Mouse (Mus musculus) left cerebral cortex, postnatal 14 days (tissue): ENCODE measurements around the gene Gm8251. TPM values are rescaled to one million over a fixed set of nuclear protein-coding genes. Genes with fewer than 3 reads are reported as not detected.
"Not testable (repeated sequence)": the region's sequence is repeated elsewhere in the genome, so short reads cannot be mapped to it uniquely, and the experiment has no call there.

Source experiments
- DNase-seq, 2 experiments: peaks; one replicate each; pipeline ENCODE4 v3.0.0; 2021 to 2022; ENCODE audit warnings: low spot score in 2 of 2, mixed read lengths in 1 of 2
- intact Hi-C: fragments of 180-260 bp; cut with DNase I; formaldehyde crosslinking; loops from one replicate; pipeline ENCODE4 v1.15.1; 2025
- long read RNA-seq, 2 experiments: library from polyadenylated mRNA; stranded (forward); transcript quantifications; one replicate each; pipeline ENCODE4 v2.0.0; 2021
- total RNA-seq, 2 experiments: library from RNA; stranded (reverse); gene quantifications; 2 replicates each; pipeline ENCODE4 v1.2.3; 2021

Gm8251 gene
- total RNA-seq, result not detected
- long read RNA-seq, experiment 1, result 0 reads
- long read RNA-seq, experiment 2, result 0 reads

DNA sequence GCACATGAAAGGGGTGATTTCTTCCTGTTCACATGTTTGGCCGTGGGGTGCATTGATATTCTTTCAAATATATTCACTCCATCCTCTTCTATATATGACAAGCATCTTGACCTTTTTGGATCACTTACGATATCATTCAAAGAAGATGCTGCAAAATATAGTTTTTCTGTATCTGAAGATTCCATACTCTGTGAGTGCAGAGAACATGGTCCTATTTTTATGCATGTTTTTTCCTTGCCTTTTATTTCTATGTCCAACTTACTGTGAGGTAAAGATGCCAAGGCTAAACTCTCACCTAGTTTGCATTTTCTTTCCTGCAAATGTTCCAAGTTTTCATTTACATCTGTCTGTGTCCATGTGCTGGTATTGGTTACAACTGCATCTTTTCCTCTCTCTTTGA, at the start of gene Gm8251:
Gene Gm8251 (minus strand): TSS at position 101 of the 400 bp plus-strand sequence.
- intact Hi-C loops, result loop anchor here (5.0 kb wide), 1 partner anchor 160 kb away; no protein-coding TSS in a partner anchor

DNA sequence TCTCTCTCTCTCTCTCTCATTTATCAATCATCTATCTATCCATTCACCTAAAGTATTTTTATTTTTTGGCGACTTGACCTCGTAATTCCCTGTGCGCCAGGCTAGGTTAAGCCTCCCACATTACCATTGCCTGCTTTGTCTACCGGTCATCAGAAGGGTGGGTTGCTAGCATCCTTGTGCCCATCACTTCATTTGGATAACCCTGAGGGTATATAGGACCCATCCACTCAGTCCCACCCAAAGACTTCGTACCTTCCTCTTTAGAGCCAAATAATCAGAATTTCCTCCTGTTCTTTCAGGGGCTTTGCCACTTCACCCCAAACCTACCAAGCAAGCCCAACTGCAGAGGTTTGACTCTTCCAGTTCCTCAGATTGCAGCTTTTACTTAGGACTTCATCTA, 41.2 kb upstream of the Gm8251 start:
- intact Hi-C loops, result no loop called here
- no peak for DNase-seq

More for the DNA sequence above, at the start of gene Gm8251:
- DNase-seq, result no peak

DNA sequence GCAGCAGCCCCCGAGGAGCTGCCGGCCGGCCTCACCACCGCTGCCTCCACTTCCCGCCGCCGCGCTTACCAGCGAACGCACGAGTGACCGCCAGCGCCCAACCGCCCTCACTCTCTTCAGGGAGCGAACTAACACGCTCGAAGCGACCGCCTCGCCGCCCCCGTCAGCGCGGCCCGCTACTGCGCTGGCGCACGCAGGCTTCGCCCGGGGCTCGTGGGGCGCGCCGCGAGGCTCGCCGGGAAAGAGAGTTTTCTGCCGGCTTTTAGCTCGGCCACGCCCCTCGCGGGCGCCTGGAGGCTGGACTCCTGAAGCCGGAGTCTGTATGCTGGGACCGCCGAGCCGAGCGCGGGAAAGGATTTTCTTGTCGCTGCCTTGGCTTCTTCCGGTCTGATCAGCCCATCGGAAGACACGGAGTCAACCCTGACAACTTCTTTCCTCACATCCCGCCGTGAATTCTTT, 40.6 kb upstream of the Gm8251 start, which contains the start of gene Tex30:
Gene Tex30 (minus strand): TSS at position 183 of the 459 bp plus-strand sequence.
- intact Hi-C loops, result no loop called here
- peak; percentile 94 to 96 for DNase-seq

DNA sequence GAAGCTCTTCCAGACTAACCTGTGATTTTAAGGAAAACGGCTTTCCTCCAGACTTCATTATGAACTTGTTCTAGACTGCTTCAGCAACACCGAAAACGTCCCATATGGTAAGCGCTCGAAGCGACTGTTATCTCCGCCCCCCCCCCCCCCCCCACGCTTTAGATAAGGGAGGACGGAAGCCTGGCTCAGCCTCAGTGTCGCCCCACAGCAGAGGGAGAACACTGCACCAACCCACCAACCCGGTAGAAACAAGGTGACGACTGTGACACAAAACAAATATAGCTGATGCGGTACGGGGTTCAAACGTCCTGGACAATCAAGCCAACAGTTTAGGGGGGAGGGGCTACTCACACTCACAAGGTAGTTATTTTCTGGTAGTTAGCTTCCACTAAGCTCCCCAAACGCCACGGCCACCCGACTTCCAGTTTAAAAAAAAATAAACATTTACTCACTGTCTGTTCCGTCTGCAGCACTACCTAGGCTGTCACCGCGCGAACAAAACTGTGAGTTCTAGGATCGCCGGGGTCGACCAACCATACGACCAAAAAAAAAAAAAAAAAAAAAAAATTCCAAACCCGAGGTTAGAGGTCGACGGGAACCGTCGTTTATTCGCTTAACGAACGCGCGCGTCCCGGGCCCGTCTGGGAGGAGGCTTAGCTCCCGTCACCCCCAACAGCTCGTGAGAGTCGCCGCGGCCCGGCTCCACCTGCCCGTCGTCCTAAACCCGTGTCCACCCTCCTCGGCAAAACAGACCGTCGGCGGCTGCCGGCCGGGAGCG, 39.9 kb upstream of the Gm8251 start:
- intact Hi-C loops, result no loop called here
- peak in 1 of 2 experiments; percentile 25 for DNase-seq

DNA sequence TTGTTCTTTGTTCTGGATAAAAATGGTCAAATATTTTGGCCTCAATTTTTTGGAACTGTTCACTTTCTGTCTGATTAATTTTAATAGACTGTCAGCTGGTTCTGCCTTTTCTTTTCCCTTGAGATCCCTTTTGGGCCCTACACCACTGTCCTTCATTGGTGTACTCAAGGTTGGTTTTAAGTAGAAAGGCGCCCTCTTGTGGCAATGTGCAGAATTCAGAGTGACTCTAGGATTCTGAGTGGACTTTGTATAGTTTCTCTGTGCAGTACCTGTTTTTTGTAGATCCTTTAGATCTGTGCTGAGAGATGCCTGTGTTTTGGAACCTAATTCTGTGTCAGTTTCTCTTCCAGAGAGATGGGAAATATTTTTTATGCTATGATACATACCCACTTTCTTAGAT, 2.9 kb upstream of the Gm8251 start:
- intact Hi-C loops, result loop anchor here (5.0 kb wide), 1 partner anchor 162 kb away; no protein-coding TSS in a partner anchor
- DNase-seq, result peak; percentile 69 to 76

DNA sequence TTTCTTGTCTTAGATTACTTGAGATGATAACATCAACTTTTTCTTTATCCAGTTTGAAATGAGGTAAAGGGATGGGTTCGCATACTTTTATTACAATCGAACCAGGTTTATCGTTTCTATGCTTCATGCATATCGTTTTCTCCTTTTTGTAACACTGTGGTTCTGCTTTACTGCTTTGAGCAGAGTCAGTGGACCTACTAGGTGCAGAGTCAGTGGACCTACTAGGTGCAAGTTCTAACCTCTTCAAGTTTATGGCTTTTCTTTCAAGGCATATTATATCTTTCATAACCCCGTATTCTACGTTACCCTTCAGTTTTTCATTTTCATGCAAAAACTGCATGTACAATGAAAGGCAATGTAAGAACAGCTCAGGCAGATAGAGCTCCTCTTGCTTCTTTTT, 1.7 kb upstream of the Gm8251 start:
- DNase-seq, result no peak
- intact Hi-C loops, result loop anchor here (5.0 kb wide), 1 partner anchor 161 kb away; no protein-coding TSS in a partner anchor

DNA sequence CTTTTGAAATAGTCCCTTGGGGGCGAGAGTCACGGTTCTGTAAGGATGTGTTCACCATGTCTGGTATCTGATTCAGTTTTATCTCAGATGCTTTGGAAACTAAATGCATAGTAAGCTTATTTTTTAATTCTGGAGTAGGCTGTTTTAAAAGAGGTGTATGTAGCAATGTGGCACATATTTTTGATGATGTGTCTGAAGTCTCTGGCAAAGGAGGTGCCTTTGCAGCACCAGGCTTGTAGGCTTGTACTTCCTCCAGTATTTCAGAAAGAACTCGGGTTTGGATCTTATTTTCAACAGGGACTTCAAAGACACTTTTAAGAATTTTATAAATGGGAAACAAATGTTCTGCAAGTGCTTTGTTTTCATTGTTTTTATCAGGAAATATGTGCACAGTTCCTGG, 3.9 kb downstream of the Gm8251 start:
- intact Hi-C loops, result no loop called here
- no peak for DNase-seq

DNA sequence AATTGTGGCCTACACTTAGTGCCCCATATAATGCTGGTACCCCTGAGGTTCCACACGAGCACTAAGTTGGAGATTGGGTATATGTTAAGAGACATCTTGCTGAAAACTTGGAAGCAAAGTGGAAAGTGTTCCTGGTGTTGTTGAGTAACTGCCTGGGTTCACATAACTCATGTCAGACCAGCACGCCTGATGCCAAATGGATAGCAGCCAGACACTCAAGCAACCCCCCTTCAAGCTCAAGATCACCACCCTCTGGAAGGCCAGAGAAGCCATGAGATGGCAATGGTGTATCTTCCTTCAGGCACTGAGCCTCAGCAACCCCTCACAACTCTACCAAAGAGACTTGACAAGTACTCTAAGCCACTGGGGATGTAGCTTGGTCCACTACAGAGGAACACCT, 15.2 kb downstream of the Gm8251 start:
- no peak for DNase-seq
- intact Hi-C loops, result loop anchor here (10.0 kb wide), 1 partner anchor 152 kb away; no protein-coding TSS in a partner anchor

DNA sequence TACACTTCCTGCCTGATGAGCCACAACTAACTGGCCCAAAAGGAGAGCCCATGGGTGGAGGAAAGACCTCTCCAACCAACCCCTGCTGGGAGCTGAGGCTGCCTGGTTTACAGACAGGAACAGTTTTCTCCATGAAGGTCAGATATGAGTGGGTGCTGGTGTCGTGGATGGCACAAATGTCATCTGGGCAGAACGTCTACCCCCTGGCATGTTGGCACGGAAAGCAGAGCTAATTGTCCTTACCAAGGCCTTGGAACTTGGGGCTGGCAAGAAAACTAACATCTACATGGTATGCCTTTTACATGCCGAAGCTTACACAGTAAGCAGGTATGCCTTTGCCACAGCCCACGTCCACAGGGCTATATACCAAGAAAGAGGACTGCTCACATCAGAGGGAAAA, 16.0 kb downstream of the Gm8251 start:
- intact Hi-C loops, result loop anchor here (10.0 kb wide), 1 partner anchor 151 kb away; no protein-coding TSS in a partner anchor
- DNase-seq, result not testable (repeated sequence)

DNA sequence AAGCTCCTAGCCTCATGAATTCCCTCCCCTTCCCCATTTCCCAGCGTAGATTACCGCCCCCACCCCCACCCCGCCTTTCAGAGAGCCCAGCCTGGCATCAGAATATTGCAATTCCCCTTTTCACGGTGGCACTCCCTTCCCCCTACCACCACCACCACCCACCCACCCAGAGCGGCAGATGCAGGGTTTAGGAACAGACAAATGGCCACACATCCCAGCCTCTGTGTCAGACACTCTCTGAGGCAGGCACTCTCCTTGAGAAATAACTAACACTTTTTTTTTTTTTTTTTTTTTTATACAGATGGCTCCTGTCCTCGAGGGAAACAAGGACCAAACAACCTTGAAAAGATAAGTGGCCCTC, 19.2 kb downstream of the Gm8251 start:
- intact Hi-C loops, result loop anchor here (10.0 kb wide), 1 partner anchor 148 kb away; no protein-coding TSS in a partner anchor
- DNase-seq, result no peak

DNA sequence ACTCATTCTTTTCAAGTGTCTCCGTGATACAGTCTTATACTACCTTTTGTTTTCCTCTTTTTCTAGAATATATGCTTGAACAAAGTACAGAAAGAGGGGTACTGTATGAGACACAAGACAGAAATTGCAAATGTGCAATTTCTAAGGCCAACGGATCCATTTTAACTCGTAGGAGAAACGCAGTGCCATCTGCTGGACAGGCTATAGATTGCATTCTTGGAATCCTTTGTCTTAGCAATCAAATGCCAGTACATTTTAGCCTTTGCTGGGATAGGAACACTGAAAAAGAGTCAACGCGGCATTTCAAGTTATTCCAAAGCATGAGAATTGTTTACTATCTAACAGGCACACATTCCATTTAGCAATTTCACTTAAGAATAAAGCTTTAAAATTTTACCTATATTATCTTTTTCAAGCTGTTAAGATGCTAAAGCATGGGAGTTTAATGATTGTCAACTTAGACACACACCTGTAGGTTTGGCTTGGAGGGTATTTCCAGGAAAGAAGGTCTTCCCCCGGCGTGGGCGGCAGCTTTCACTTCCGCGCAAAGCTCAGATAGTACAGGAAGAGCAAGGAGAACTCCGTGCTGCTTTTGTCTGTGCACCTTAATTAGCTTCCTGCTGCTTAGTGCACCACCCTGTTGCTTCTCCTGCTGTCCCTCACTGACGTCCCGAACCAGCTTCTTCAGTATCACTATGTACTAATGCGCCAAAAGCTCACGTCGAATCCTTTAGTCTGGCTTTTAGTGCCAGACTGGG, 19.8 kb downstream of the Gm8251 start:
- DNase-seq, result peak; percentile 66 to 73
- intact Hi-C loops, result loop anchor here (10.0 kb wide), 1 partner anchor 147 kb away; no protein-coding TSS in a partner anchor

DNA sequence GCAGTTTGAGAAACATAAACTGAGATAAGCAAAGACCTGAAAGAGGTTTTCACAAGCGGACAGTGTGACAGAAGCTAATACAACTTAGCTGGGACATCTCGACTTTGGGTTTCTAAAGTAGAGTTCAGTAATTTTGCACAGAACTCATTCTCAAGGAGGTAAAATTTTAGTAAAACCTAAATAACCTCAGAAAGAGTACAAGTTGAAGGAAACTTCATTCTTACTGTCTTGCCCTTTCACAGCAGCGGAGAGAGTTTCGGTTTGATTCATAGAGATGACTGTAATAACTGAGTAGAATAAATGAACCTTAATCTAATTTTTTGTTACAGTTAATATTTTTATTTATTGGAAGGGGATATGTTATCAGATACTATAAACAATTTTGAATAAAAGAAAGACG, 28.8 kb downstream of the Gm8251 start:
- no peak for DNase-seq
- intact Hi-C loops, result no loop called here

DNA sequence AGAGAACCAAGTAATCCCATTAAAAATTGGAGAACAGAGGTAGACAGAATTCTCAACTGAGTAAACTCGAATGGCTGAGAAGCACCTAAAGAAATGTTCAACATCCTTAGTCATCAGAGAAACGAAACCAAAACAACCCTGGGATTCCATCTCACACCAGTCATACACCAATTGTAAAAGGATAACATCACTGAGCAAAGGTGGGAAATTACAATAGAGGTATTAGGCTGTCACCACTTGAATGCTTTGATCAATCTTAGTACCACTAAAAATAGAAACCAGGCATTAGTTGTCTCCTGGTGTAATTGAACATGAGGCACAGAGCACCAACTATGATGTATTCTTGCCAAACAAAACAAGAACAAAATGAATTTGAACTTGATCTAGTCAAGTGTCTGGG, 29.5 kb downstream of the Gm8251 start:
- no peak for DNase-seq
- intact Hi-C loops, result no loop called here

DNA sequence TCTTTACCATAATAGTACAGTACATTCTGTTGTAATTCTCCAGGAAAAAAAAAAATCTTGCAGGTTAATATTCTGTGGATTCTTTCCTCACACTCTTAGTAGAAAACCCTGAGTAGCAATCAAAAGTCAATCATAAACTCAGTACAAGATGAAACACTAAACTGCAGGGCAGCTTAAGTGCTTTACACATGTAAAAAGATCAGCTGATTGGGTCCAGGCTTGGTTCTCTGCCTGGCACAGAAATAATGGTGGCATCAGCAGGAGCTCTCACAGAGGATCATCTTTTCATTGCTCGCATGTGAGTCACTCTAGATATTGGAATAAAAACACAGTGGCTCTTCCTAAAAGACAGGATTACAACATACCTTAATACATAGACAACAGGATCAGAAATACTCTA, 34.1 kb downstream of the Gm8251 start:
- no peak for DNase-seq
- intact Hi-C loops, result no loop called here

DNA sequence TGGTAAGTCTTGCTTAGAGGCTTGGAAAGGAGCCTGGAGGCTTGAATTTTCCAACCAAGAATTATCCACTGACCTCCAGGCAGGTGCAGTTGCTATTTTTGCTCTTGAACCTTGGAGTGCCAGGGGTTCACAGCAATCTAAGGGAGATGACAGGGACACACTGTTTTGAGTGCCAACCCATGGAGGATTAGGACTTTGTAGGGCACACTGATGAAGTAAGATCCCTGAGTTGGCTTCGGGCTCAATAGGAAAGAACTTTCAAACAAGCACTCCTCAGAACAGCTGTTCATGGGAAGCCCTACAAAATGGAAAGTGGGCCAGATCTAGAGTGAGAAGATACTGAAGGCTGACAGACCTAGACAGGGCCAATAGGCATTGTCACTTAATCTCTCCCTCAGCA, 39.1 kb downstream of the Gm8251 start:
- intact Hi-C loops, result no loop called here
- no peak for DNase-seq

DNA sequence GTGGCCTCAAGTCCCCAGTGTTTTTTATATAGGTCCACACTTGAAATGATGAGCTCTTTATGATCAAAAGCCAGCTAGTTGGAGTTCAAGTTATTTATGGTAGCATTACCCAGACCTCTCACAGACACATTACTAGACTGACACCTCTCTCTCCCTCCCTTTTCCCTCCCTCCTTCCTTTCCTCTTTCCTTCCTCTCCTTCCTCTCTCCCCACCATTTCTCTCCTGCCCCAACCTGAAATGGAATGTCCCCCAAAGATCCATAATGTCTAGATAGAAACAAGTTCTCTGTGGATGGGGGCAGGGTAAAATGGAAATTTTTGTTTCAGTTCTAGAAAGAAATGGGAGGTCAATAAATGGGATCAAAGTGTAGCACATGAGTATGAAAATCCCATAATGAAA, 41.8 kb downstream of the Gm8251 start, which contains the start of gene Mettl21c:
Gene Mettl21c (minus strand): TSS at position 101 of the 400 bp plus-strand sequence.
- DNase-seq, result no peak
- intact Hi-C loops, result no loop called here

DNA sequence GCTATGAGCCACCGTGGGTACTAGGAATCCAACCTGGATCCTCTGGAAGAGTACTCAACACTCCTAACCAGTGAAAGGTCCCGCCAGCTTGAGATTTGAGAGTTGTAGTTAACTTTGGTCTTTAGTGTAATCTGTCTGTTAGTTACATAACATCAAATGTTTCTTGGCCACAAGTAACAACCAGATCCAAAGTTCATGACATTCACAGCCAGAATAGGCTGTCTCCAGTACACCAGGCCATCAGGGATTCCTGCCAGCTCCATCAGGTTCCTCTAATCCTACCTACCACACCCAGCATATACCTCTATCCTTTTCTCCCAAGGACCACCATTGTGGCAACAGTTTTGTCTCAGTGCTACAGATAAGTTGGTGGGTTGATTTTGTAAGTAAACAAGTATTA, 46.2 kb downstream of the Gm8251 start:
- no peak for DNase-seq
- intact Hi-C loops, result no loop called here
